Mouse (Mus musculus): ENCODE measurements around the gene Ssc5d. TPM values are rescaled to one million over a fixed set of nuclear protein-coding genes. Genes with fewer than 3 reads are reported as not detected.

Gene Ssc5d
- polyA plus RNA-seq, 1 experiment from 2014 or later = 1.6 TPM

GRCm38 (mm10) chr7:4950561-4951342 is 25.2 kb downstream of the Ssc5d start:
- WGBS = 88% methylated on average over 19 of the region's 19 CpGs
- Histone ChIP-seq H3K4me1 (ENCODE audit: control insufficient read depth, insufficient read depth, low read length) (no peaks in the 10 kb centered on the region), H3K4me3 (ENCODE audit: low read depth, low read length) (no peak overlapping the region), H3K9ac (ENCODE audit: low read length) (no peak overlapping the region), H3K36me3 (ENCODE audit: control insufficient read depth, insufficient read depth, low read length) (no peaks in the 10 kb centered on the region), H3K9me3 (ENCODE audit: control insufficient read depth, low read length) (no peaks in the 10 kb centered on the region), H3K27ac (ENCODE audit: low read depth, low read length) (no peak overlapping the region), H3K4me2 (no peak overlapping the region), H3K27me3 (ENCODE audit: control insufficient read depth, insufficient read depth, low read length) (no peaks in the 10 kb centered on the region)
- no peak for DNase-seq (ENCODE audit: low spot score, missing footprints)
- ATAC-seq (ENCODE audit: low FRiP score) = no peak

GRCm38 (mm10) chr7:4953815-4954445 is 28.3 kb downstream of the Ssc5d start:
- Histone ChIP-seq H3K9me3 (ENCODE audit: control insufficient read depth, low read length) (no peaks in the 10 kb centered on the region), H3K27me3 (ENCODE audit: control insufficient read depth, insufficient read depth, low read length) (no peaks in the 10 kb centered on the region), H3K4me1 (ENCODE audit: control insufficient read depth, insufficient read depth, low read length) (no peaks in the 10 kb centered on the region), H3K4me2 (no peak overlapping the region), H3K36me3 (ENCODE audit: control insufficient read depth, insufficient read depth, low read length) (no peaks in the 10 kb centered on the region), H3K4me3 (ENCODE audit: low read depth, low read length) (no peak overlapping the region), H3K27ac (ENCODE audit: low read depth, low read length) (no peak overlapping the region), H3K9ac (ENCODE audit: low read length) (no peak overlapping the region)
- DNase-seq (ENCODE audit: low spot score, missing footprints) = no peak
- no peak for ATAC-seq (ENCODE audit: low FRiP score)
- WGBS = 36% methylated on average over 10 of the region's 10 CpGs

GRCm38 (mm10) chr7:4957361-4957760 is 31.8 kb downstream of the Ssc5d start:
- 86% methylated on average over 10 of the region's 10 CpGs for WGBS
- H3K4me3 ChIP-seq (ENCODE audit: low read depth, low read length) = no peak overlapping the region
- no peaks in the 10 kb centered on the region for H3K27me3 ChIP-seq (ENCODE audit: control insufficient read depth, insufficient read depth, low read length)
- no peak overlapping the region for H3K9ac ChIP-seq (ENCODE audit: low read length)
- ATAC-seq (ENCODE audit: low FRiP score) (no peak), DNase-seq (ENCODE audit: low spot score, missing footprints) (peak; percentile 8)
- H3K4me2 ChIP-seq = no peak overlapping the region
- H3K9me3 ChIP-seq (ENCODE audit: control insufficient read depth, low read length) = no peaks in the 10 kb centered on the region
- H3K27ac ChIP-seq (ENCODE audit: low read depth, low read length) = no peak overlapping the region
- no peaks in the 10 kb centered on the region for H3K36me3 ChIP-seq (ENCODE audit: control insufficient read depth, insufficient read depth, low read length)
- no peaks in the 10 kb centered on the region for H3K4me1 ChIP-seq (ENCODE audit: control insufficient read depth, insufficient read depth, low read length)

DNA sequence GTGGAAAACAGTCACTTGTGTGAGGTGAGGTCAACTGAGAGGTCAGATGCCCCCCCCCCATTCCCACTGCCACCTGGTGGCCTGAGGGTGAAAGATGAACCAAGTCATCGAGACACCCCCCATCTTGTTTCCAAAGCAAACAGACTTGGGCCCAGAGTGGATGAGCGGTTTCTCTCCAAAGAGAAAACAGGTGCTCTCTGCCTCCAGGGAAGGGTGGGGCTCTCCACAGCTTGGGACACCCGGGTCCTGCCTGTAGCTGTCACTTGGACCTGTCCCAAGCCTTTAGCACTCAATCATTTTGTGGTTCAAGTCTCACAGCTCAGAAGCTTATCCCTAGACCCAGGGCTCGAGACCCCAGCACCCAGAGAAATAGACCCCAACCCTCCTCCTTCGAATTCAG is 37.9 kb downstream of the Ssc5d start:
- no peaks in the 10 kb centered on the region for H3K4me1 ChIP-seq (ENCODE audit: control insufficient read depth, insufficient read depth, low read length)
- DNase-seq (ENCODE audit: low spot score, missing footprints) (peak; percentile 4), ATAC-seq (ENCODE audit: low FRiP score) (no peak)
- 81% methylated on average over 5 of the region's 5 CpGs for WGBS
- H3K27ac ChIP-seq (ENCODE audit: low read depth, low read length) = no peak overlapping the region
- no peak overlapping the region for H3K4me3 ChIP-seq (ENCODE audit: low read depth, low read length)
- no peaks in the 10 kb centered on the region for H3K27me3 ChIP-seq (ENCODE audit: control insufficient read depth, insufficient read depth, low read length)
- H3K4me2 ChIP-seq = no peak overlapping the region
- H3K9me3 ChIP-seq (ENCODE audit: control insufficient read depth, low read length) = no peaks in the 10 kb centered on the region
- H3K36me3 ChIP-seq (ENCODE audit: control insufficient read depth, insufficient read depth, low read length) = no peaks in the 10 kb centered on the region
- H3K9ac ChIP-seq (ENCODE audit: low read length) = no peak overlapping the region

DNA sequence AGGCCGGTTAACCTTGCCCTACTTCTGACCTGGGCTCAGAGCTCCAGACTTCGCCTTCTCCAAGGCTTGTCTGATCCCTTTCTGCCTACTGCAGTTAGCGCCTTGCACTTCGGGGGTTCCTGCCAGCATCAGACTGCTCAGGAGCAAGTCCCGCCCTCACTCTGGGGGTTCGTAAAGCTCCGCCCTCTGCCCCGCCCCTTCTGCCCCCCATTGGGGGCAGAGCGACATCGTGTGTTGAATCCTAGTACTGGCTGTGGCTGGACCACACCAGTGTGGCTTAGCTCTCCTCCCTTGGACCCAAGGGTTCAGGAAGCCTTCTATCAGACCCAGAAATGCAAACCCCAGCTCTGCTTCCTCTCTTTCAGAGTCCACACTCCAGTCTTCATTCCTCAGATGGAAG is 38.7 kb downstream of the Ssc5d start, which contains the start of gene Sbk2:
Sbk2 (minus strand) TSS at position 135 of the 400 bp plus-strand sequence.
- no peak within 1 kb of the TSS for H3K4me2 ChIP-seq
- no peak within 1 kb of the TSS for H3K4me3 ChIP-seq (ENCODE audit: low read depth, low read length)
- no peak within 1 kb of the TSS for H3K9ac ChIP-seq (ENCODE audit: low read length)
- ATAC-seq (ENCODE audit: low FRiP score) (peak; percentile 80; the same call in 1 of the 2 replicates), DNase-seq (ENCODE audit: low spot score, missing footprints) (peak; percentile 90)
- no peak within 1 kb of the TSS for H3K27ac ChIP-seq (ENCODE audit: low read depth, low read length)
- H3K9me3 ChIP-seq (ENCODE audit: control insufficient read depth, low read length) = no peaks in the 10 kb centered on the region
- no peaks in the 10 kb centered on the region for H3K36me3 ChIP-seq (ENCODE audit: control insufficient read depth, insufficient read depth, low read length)
- WGBS = 7% methylated on average over 10 of the region's 10 CpGs
- H3K27me3 ChIP-seq (ENCODE audit: control insufficient read depth, insufficient read depth, low read length) = no peaks in the 10 kb centered on the region
- H3K4me1 ChIP-seq (ENCODE audit: control insufficient read depth, insufficient read depth, low read length) = no peaks in the 10 kb centered on the region

DNA sequence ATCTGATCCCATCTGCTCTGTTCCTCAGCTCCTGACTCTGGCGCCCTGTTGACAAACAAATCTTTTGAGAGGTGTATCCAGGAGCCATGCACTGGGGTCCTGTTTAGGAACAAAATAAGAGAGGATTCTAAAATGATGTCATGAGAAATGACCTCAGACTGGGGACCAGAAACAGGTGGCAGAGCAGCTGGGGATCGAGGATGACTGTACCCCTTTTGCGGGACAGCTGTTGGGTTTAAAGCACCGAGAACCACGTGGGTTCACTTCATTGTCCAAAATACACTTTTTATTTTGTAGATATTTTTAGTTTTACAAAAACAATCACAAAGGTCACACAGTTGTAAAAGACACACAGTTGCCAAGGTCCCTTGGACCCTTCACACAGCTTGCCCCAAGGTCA is 39.4 kb downstream of the Ssc5d start:
- no peak for ATAC-seq (ENCODE audit: low FRiP score)
- no peak for DNase-seq (ENCODE audit: low spot score, missing footprints)
- no peaks in the 10 kb centered on the region for H3K4me1 ChIP-seq (ENCODE audit: control insufficient read depth, insufficient read depth, low read length)
- H3K9me3 ChIP-seq (ENCODE audit: control insufficient read depth, low read length) = no peaks in the 10 kb centered on the region
- no peak overlapping the region for H3K4me3 ChIP-seq (ENCODE audit: low read depth, low read length)
- no peaks in the 10 kb centered on the region for H3K36me3 ChIP-seq (ENCODE audit: control insufficient read depth, insufficient read depth, low read length)
- WGBS = 84% methylated on average over 5 of the region's 5 CpGs
- no peak overlapping the region for H3K9ac ChIP-seq (ENCODE audit: low read length)
- no peak overlapping the region for H3K4me2 ChIP-seq
- no peaks in the 10 kb centered on the region for H3K27me3 ChIP-seq (ENCODE audit: control insufficient read depth, insufficient read depth, low read length)
- no peak overlapping the region for H3K27ac ChIP-seq (ENCODE audit: low read depth, low read length)

GRCm38 (mm10) chr7:4971068-4971467 is 45.5 kb downstream of the Ssc5d start, which contains the start of gene Sbk3:
TSS of gene Sbk3 (minus strand) at chr7:4971168.
- H3K9ac ChIP-seq (ENCODE audit: low read length) = no peak within 1 kb of the TSS
- H3K9me3 ChIP-seq (ENCODE audit: control insufficient read depth, low read length) = no peaks in the 10 kb centered on the region
- H3K27me3 ChIP-seq (ENCODE audit: control insufficient read depth, insufficient read depth, low read length) = no peaks in the 10 kb centered on the region
- H3K4me2 ChIP-seq = no peak within 1 kb of the TSS
- no peaks in the 10 kb centered on the region for H3K4me1 ChIP-seq (ENCODE audit: control insufficient read depth, insufficient read depth, low read length)
- ATAC-seq (ENCODE audit: low FRiP score) = no peak
- no peak within 1 kb of the TSS for H3K27ac ChIP-seq (ENCODE audit: low read depth, low read length)
- H3K36me3 ChIP-seq (ENCODE audit: control insufficient read depth, insufficient read depth, low read length) = no peaks in the 10 kb centered on the region
- WGBS = 43% methylated on average over 6 of the region's 6 CpGs
- H3K4me3 ChIP-seq (ENCODE audit: low read depth, low read length) = no peak within 1 kb of the TSS
- DNase-seq (ENCODE audit: low spot score, missing footprints) = no peak

- Histone ChIP-seq H3K27me3 (ENCODE audit: control insufficient read depth, insufficient read depth, low read length) (no peaks in the 10 kb centered on the region), H3K9ac (ENCODE audit: low read length) (no peak overlapping the region), H3K36me3 (ENCODE audit: control insufficient read depth, insufficient read depth, low read length) (no peaks in the 10 kb centered on the region), H3K27ac (ENCODE audit: low read depth, low read length) (no peak overlapping the region), H3K4me2 (no peak overlapping the region), H3K4me3 (ENCODE audit: low read depth, low read length) (no peak overlapping the region), H3K4me1 (ENCODE audit: control insufficient read depth, insufficient read depth, low read length) (no peaks in the 10 kb centered on the region), H3K9me3 (ENCODE audit: control insufficient read depth, low read length) (peaks cover 1% of the 10 kb centered on the region; the same call in 1 of the 2 replicates)
- DNase-seq (ENCODE audit: low spot score, missing footprints) (no peak), ATAC-seq (ENCODE audit: low FRiP score) (no peak)
- WGBS = 40% methylated on average over 7 of the region's 7 CpGs
Measured at GRCm38 (mm10) chr7:4971710-4972109, 46.1 kb downstream of the Ssc5d start.

DNA sequence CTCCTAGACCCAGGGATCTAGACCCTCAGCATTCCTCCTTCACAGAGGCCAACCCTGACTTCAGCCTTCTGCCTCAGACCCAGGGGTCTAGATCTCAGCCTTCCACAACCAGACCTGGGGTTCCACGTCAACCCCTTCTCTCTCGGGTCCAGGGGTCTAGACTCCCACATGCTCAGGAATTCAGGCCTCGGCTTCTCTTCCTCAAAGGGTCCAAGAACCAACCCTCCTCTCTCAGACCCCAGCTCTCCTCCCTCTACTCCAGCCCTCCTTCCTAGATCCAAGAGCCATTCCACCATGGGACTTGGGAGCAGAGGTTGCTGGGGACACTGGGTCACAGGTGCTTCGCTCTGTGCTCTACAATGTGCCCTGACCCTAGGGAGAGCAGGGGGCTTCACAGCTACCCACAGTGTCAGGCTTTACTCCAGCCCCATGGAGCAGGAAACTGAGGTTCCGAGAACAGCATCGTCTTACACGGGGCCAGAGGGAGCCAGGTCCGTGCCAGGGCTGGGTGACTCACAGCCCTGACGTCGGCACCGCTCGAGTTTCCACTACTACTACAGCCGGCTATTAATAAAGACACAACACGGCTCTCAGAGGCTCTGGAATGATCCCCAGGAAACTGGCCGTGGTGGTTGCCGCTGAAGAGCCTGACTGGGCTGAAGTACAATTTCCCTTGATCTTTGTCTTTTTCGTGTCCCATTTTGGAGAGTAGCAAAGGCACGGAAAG is 46.9 kb downstream of the Ssc5d start:
- Histone ChIP-seq H3K4me3 (ENCODE audit: low read depth, low read length) (no peak overlapping the region), H3K36me3 (ENCODE audit: control insufficient read depth, insufficient read depth, low read length) (no peaks in the 10 kb centered on the region), H3K9me3 (ENCODE audit: control insufficient read depth, low read length) (peaks cover 4% of the 10 kb centered on the region; the same call in 1 of the 2 replicates), H3K9ac (ENCODE audit: low read length) (no peak overlapping the region), H3K27me3 (ENCODE audit: control insufficient read depth, insufficient read depth, low read length) (no peaks in the 10 kb centered on the region), H3K4me1 (ENCODE audit: control insufficient read depth, insufficient read depth, low read length) (no peaks in the 10 kb centered on the region), H3K4me2 (no peak overlapping the region), H3K27ac (ENCODE audit: low read depth, low read length) (no peak overlapping the region)
- no peak for DNase-seq (ENCODE audit: low spot score, missing footprints)
- 82% methylated on average over 18 of the region's 18 CpGs for WGBS
- no peak for ATAC-seq (ENCODE audit: low FRiP score)
